Mouse (Mus musculus) bone marrow, adult 2 months (tissue): ENCODE data around the gene Hint2. TPM values are rescaled to one million over a fixed set of nuclear protein-coding genes. Genes with fewer than 3 reads are reported as not detected.

Experiments
- H3K27ac ChIP-seq: fragments of 200-500 bp; 2 replicates; pipeline ENCODE4 v1.5.1; 2012; ENCODE audit warnings: low read depth, mild to moderate bottlenecking, control low read depth, inconsistent platforms, low read length; ENCODE audit not compliant: control insufficient read depth, poor library complexity, insufficient read depth
- H3K4me1 ChIP-seq: fragments of 200-500 bp; 2 replicates; pipeline ENCODE4 v1.6.1; 2011; ENCODE audit warnings: low read length; ENCODE audit not compliant: control insufficient read depth, insufficient read depth
- H3K4me3 ChIP-seq: fragments of 200-500 bp; replicated peaks from 2 replicates; pipeline ENCODE3; 2011; ENCODE audit warnings: mild to moderate bottlenecking, low read depth, low read length, control low read depth; ENCODE audit not compliant: control insufficient read depth
- CTCF ChIP-seq: fragments of 200-500 bp; IDR thresholded peaks from 2 replicates; pipeline ENCODE4 v1.5.1; 2011; ENCODE audit warnings: low read length, control low read depth; ENCODE audit not compliant: control insufficient read depth, insufficient read depth
- POLR2A ChIP-seq: fragments of 200-500 bp; IDR thresholded peaks from 2 replicates; pipeline ENCODE4 v1.6.1; 2011; ENCODE audit warnings: low read depth, mild to moderate bottlenecking, control low read depth, low read length, borderline replicate concordance; ENCODE audit not compliant: control insufficient read depth
- WGBS: fragments of 180-500 bp; shearing (Covaris S2); methylation state at CpG from one replicate; pipeline ENCODE4 v1.1.7; 2018; 5-methylcytosine and 5-hydroxymethylcytosine counted together
- polyA plus RNA-seq: library from polyadenylated mRNA; stranded (reverse); fragments of >200 nt; gene quantifications from 2 replicates; pipeline ENCODE4 v1.2.4, GENCODE M21; 2011; ENCODE audit warnings: low replicate concordance; ENCODE audit not compliant: missing spikeins, insufficient read depth, insufficient read length

Hint2 gene
- polyA plus RNA-seq = 40.6 and 53.3 TPM in 2 replicates

GRCm38 (mm10) chr4:43656339-43657109, at the start of gene Hint2:
Gene Hint2, minus strand, starts transcription at chr4:43656466.
- TF ChIP-seq POLR2A (peak; percentile 91; the same call in 1 of the 2 replicates), CTCF (no peak)
- Histone ChIP-seq H3K4me1 (no peaks in the 10 kb centered on the region), H3K27ac (peak within 1 kb of the TSS; percentile 3), H3K4me3 (peak within 1 kb of the TSS; percentile 67)
- WGBS = under 1% methylated on average over 34 of the region's 34 CpGs

- Histone ChIP-seq H3K4me3 (no peak overlapping the region), H3K27ac (no peak overlapping the region), H3K4me1 (no peaks in the 10 kb centered on the region; the same call in 1 of the 2 replicates)
- WGBS = 79% methylated on average over 13 of the region's 13 CpGs
- TF ChIP-seq POLR2A = no peak
- TF ChIP-seq CTCF = no peak
Observed at GRCm38 (mm10) chr4:43705991-43706390, 49.7 kb upstream of the Hint2 start.

GRCm38 (mm10) chr4:43703851-43704250, 47.6 kb upstream of the Hint2 start:
- H3K4me1 ChIP-seq = no peaks in the 10 kb centered on the region
- WGBS = 83% methylated on average over 8 of the region's 8 CpGs
- H3K4me3 ChIP-seq = no peak overlapping the region
- no peak for TF ChIP-seq POLR2A
- no peak for TF ChIP-seq CTCF
- no peak overlapping the region for H3K27ac ChIP-seq

- H3K27ac ChIP-seq = no peak overlapping the region
- H3K4me3 ChIP-seq = no peak overlapping the region
- no peaks in the 10 kb centered on the region for H3K4me1 ChIP-seq
- WGBS = 84% methylated on average over 6 of the region's 6 CpGs
- TF ChIP-seq CTCF (peak; percentile 48), POLR2A (no peak)
Observed at GRCm38 (mm10) chr4:43703439-43703838, 47.2 kb upstream of the Hint2 start.

GRCm38 (mm10) chr4:43700707-43701106, 44.4 kb upstream of the Hint2 start, which contains the start of gene Olfr70:
Gene Olfr70, minus strand, starts transcription at chr4:43700807.
- H3K4me3 ChIP-seq = no peak within 1 kb of the TSS
- TF ChIP-seq CTCF (no peak), POLR2A (no peak)
- 89% methylated on average over 6 of the region's 6 CpGs for WGBS
- H3K4me1 ChIP-seq = no peaks in the 10 kb centered on the region
- H3K27ac ChIP-seq = no peak within 1 kb of the TSS

GRCm38 (mm10) chr4:43696561-43696960, 40.3 kb upstream of the Hint2 start:
- WGBS = 80% methylated on average over 13 of the region's 13 CpGs
- no peak overlapping the region for H3K4me3 ChIP-seq
- peaks cover 2% of the 10 kb centered on the region; the same call in 1 of the 2 replicates for H3K4me1 ChIP-seq
- no peak for TF ChIP-seq CTCF
- TF ChIP-seq POLR2A = no peak
- no peak overlapping the region for H3K27ac ChIP-seq

GRCm38 (mm10) chr4:43695249-43695671, 39.0 kb upstream of the Hint2 start:
- 29% methylated on average over 9 of the region's 9 CpGs for WGBS
- TF ChIP-seq POLR2A (no peak), CTCF (no peak)
- H3K27ac ChIP-seq = no peak overlapping the region
- no peak overlapping the region for H3K4me3 ChIP-seq
- peaks cover 2% of the 10 kb centered on the region; the same call in 1 of the 2 replicates for H3K4me1 ChIP-seq

- Histone ChIP-seq H3K4me1 (peaks cover 2% of the 10 kb centered on the region; the same call in 1 of the 2 replicates), H3K4me3 (no peak overlapping the region), H3K27ac (no peak overlapping the region)
- no peak for TF ChIP-seq POLR2A
- no peak for TF ChIP-seq CTCF
- WGBS = 55% methylated on average over 1 of the region's 1 CpGs
Observed at GRCm38 (mm10) chr4:43694439-43695248, 38.4 kb upstream of the Hint2 start.
